Mouse (Mus musculus) T-helper 1 cell (primary cell): ENCODE results near the gene Fndc8.
"Not testable (repeated sequence)": the region's sequence is repeated elsewhere in the genome, so short reads cannot be mapped to it uniquely, and the experiment has no call there.

Source experiments
- in situ Hi-C: fragments of 300-600 bp; cut with MboI, MseI; formaldehyde crosslinking; loops from one replicate; pipeline ENCODE4 v1.15.1; 2025; ENCODE audit warnings: high pct_unique_total_duplicates

The Fndc8 gene

DNA sequence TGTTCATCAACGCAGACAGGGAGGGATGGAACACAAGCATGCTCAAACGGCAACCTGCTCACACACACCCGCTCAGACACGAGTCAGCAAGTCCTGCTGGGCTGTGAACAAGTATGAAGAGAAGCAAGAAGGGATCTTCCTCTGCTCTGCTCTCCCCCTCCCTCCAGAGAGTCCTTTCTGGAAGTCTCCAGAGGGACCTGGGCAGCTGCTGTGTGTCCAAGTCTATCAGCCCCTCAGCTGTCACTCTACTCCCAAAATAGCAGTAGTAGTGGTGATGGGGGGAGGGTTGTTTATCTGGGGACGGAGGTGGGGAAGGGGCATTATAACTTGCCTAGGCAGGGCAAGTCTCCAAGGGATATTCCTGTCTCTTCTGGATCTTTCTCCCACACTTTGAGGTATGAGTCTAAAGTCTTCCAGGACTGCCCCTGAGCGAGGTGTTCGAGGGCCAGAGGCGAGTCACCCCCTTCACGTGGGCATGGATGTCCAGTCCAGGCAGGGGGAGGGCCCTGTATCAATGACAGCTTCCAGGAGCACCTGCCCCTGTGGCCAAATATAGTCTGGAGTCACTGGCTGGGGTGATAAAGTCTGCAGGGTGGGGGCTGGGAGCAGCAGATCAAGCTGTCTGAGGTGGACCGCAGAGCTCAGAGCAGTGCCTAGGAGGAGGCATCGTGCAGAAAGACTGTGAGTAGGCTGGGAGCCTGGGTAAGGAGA is 18.9 kb downstream of the Fndc8 start:
- in situ Hi-C loops, result loop anchor here (5.0 to 10.0 kb wide), 4 partner anchors 51 to 514 kb away; partner anchors contain the start of genes Gas2l2 and Slfn3

DNA sequence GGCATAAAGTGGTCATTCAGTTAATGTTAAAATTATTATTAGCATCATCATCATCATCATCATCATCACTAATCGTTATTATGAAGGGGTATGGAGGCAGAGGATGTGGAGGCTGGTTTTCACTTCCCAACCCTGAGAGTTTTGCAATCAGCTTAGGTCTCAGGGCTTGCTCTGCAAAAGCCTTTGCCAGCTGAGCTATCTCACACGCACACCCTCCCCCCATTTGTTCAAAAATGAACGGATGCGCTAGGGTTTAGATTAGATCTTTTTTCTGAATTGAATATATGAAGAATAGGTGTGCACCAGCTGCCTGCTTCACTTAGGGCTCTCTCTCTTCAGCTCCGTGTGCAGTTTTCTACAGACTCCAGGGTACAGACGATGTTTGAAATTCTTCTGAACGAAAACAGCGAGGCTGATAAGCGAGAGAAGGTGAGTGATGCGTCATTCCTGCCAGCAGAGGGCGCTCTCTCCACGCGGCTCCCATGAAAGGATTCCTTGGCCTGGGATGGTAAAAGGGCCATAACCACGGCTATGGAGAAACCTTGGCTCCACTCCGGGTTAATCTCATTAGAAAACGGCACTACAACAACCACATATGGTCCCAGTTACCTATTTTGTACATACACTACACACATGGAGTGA is 22.9 kb downstream of the Fndc8 start:
- in situ Hi-C loops, result loop anchor here (5.0 to 10.0 kb wide), 4 partner anchors 47 to 510 kb away; partner anchors contain the start of genes Gas2l2 and Slfn3

DNA sequence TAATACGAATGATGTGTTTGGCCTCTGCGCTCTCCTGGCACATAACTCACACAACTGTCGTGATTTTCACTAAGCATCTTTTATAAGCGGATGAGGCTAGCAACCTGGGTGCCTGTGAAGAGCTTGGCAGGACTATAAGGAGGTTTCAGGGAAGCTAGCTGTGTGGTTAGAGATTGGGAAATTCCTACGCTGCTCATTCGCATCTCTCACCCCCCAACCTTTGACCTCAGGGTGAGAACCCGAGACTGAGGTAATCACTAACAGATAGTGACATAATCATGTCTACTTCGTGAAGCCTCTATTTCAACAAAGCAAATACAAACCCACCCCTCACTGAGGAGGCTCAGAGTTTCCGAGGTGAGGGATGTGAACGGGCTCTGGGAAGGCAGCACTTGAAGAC is 28.8 kb downstream of the Fndc8 start:
- in situ Hi-C loops, result no loop called here

DNA sequence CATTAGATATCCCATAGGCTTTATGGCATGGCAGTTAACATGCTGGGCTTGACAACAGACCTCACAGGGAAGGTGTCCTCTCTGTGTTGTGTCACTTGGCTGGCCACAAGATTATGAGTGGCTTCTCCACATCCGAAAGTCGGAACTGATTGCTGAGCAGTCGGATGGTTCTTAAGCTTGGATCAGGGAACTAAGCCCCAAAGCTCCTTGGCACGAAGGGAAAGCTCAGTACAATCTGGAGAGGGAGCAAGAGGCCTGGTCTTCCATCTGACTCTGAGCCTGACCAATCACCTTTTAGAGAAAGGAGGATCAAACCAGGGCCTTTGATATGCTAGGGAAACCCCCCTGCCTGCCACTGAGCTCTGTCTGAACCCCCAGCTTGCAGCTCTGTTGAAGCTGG is 29.8 kb downstream of the Fndc8 start:
- in situ Hi-C loops, result no loop called here

DNA sequence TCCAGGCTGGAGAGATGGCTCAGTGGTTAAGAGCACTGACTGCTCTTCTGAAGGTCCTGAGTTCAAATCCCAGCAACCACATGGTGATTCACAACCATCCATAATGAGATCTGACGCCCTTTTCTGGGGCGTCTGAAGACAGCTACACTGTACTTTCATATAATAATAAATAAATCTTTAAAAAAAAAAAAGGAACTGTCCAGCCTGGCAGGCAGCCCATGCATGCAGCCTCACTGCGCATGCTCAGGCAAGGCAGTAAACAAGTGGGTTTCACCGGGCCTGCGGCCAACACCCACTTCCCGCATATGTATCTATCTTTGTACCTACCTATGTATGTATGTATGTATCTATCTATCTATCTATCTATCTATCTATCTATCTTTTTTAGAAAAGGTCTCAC is 32.0 kb downstream of the Fndc8 start:
- in situ Hi-C loops, result not testable (repeated sequence)

DNA sequence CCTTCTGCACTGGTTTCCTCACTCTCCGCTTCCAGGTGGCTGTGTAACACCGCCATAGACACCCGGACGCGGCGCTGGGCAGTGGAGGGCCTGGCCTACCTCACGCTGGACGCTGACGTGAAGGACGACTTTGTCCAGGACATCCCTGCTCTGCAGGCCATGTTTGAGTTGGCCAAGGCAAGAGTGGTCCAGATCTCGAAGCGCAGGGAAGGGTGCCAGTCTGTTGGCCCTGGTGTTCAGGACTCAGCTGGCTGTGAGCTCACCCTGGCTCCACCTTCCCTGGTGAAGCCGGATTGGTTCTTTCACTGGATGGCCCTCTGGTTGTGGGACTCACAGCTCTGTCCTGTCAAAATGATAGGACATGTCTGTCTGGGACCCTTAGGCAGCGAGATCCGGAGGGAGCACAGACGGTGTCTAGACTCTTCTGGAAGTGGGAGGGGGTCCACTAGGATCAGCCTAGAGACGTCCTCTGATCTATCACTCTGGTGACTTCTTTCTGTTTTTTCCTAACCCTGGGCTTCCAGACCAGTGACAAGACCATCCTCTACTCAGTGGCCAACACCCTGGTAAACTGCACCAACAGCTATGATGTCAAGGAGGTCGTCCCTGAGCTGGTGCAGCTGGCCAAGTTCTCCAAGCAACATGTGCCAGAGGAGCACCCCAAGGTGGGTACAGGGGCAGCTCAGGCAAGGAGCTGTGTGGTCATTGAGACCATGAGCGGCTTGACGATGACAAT is 37.1 kb downstream of the Fndc8 start:
- in situ Hi-C loops, result no loop called here

DNA sequence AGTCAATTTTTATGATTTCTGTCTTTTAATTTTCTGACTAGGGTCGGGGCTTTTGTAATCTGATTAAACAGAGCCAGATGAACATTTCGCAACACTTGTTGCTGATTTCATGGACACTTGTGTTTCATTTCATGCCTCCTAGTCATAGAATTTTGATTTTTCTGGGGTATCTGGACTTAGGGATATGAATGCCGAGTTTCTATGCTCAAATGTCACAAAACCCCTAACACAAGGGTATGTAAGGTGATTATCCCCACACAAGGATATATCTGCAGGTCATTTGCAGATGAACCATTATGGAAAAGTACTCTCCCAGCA is 37.7 kb downstream of the Fndc8 start:
- in situ Hi-C loops, result no loop called here

DNA sequence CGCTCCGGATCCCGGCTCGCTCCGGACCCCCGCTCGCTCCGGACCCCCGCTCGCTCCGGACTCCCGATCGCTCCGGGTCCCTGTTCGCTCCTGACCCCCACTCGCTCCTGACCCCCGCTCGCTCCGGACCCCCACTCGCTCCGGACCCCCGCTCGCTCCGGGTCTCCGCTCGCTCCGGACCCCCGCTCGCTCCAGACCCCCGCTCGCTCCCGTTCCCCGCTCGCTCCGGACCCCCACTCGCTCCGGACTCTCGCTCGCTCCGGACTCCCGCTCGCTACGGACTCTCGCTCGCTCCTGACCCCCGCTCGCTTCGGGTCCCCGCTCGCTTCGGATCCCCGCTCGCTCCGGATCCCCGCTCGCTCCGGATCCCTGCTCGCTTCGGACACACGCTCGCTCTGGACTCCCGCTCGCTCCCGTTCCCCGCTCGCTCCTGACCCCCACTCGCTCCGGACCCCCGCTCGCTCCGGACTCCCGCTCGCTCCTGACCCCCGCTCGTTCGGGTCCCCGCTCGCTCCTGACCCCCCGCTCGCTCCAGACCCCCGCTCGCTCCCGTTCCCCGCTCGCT is 38.5 kb downstream of the Fndc8 start:
- in situ Hi-C loops, result not testable (repeated sequence)

DNA sequence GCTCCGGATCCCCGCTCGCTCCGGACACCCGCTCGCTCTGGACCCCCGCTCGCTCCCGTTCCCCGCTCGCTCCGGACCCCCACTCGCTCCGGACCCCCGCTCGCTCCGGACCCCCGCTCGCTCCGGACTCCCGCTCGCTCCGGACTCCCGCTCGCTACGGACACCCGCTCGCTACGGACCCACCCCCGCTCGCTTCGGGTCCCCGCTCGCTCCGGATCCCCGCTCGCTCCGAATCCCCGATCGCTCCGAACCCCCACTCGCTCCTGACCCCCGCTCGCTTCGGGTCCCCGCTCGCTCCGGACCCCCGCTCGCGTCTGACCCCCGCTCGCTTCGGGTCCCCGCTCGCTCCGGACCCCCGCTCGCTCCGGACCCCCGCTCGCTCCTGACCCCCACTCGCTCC is 39.2 kb downstream of the Fndc8 start:
- in situ Hi-C loops, result not testable (repeated sequence)

DNA sequence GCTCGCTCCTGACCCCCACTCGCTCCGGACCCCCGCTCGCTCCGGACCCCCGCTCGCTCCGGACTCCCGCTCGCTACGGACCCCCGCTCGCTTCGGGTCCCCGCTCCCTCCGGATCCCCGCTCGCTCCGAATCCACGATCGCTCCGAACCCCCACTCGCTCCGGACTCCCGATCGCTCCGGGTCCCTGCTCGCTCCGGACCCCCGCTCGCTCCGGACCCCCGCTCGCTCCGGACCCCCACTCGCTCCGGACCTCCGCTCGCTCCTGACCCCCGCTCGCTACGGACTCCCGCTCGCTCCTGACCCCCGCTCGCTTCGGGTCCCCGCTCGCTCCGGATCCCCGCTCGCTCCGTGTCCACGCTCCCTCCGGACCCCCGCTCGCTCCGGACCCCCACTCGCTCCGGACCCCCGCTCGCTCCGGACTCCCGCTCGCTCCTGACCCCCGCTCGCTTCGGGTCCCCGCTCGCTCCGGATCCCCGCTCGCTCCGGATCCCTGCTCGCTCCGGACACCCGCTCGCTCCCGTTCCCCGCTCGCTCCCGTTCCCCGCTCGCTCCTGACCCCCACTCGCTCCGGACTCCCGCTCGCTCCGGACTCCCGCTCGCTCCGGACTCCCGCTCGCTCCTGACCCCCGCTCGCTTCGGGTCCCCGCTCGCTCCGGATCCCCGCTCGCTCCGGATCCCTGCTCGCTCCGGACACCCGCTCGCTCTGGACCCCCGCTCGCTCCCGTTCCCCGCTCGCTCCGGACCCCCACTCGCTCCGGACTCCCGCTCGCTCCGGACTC is 39.9 kb downstream of the Fndc8 start:
- in situ Hi-C loops, result not testable (repeated sequence)

DNA sequence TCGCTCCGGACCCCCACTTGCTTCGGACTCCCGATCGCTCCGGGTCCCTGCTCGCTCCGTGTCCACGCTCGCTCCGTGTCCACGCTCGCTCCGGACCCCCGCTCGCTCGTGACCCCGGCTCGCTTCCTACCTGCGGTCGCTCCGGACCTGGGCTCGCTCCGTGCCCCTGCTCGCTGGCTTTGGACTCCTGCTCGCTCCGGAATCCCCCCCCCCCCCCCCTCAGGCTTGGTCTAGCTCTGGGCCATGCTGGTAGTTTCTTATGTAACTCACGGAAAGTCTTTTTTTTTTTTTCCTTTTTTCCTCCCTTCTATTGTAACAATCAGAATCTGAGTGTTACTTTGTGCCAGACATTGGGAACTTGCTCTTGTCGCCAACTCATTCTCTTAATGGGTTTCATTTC is 41.3 kb downstream of the Fndc8 start:
- in situ Hi-C loops, result no loop called here

DNA sequence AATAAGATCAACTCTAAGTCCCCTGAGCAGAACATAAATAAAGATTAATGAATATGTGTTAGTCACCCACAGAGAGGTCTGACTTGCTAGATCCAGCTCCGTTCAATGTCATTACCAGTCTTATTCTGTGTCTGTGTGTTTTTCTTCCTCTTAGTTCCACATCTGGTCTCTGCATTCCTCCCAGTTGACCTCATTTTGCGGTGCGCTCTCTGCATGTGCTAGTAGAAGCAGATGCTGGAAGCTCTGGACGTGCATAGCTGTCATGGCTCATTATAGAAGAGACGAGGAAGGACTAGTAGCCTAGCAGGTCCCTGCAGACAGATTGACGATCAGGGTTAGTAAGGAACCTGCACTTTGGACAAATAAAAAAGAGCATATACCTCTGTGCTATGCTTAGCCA is 51.4 kb downstream of the Fndc8 start:
- in situ Hi-C loops, result no loop called here

DNA sequence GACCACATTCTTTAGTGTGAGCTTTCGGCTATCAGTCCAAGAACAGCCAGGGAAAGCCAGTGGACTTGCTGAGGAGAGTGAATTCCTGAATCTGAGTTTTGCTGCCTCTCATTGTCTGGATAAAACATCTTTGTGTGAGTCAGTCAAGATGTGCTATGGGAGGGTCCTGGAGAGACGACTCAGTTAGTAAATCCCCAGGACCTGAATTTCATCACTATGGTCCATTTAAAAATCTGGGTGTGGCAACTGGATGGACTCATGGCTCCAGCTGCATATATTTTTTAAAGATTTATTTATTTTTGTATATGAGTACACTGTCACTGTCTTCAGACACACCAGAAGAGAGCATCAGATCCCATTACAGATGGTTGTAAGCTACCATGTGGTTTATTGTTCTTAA is 53.7 kb downstream of the Fndc8 start:
- in situ Hi-C loops, result no loop called here

DNA sequence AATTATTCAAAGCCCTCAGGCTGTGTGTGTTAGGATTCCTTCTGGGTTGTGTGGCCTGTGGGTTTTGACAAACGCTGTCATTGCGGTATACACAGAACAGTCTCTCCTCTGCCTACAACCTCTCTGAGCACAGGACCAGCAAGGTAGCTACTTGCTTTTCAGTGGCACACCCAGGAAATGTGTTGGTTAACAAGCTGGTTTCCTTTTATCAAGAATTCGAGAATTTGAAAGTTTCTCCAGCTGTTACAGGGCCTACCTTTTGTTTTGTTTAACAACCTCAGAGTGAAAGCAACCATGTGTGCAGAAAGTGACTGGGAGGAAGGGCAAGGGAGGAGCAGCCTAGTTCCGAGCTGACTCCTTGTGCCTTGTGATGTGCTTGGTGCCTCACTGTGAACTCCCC is 55.5 kb downstream of the Fndc8 start:
- in situ Hi-C loops, result no loop called here

DNA sequence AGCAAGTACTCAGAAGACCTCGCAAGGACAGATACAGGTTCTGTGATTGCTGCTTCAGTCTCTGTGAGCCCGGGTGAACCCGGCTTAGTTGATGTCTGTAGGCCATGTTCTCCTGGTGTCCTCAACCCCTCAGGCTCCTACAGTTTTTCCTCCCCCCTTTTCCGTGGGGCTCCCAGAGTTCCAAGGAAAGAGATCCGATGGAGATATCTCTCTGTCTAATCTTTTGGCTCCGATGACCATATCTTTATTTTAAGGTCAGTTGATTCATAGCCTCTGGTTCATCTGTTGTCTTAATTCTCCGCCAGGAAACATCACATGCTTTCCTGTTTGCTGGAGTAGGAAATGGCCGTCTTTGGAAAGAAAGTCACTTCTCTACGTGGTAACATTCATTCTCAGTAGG is 57.1 kb downstream of the Fndc8 start:
- in situ Hi-C loops, result no loop called here
